Mouse (Mus musculus): ENCODE measurements around the gene Gtf2h1.
A peak's percentile ranks its signal among the peaks of the same experiment; 100 is the strongest.

GRCm38 (mm10) chr7:46846486-46847244, 50.8 kb downstream of the Gtf2h1 start:
- peak; percentile 34 for TF ChIP-seq CTCF (IDR thresholded peaks at IDR 0.05; ENCODE audit: low read depth, low read length)
- TF ChIP-seq POLR2A (IDR thresholded peaks at IDR 0.05; ENCODE audit: extremely low read depth, insufficient read depth, low read length): 0 out of 2 replicates have a peak, but pooled peaks have one; percentile 11

Measured in liver, adult 2 months (tissue).